Mouse (Mus musculus) midbrain, embryonic 12.5 days (tissue): ENCODE measurements around the gene Dock2. TPM values are rescaled to one million over a fixed set of nuclear protein-coding genes. Genes with fewer than 3 reads are reported as not detected.

Experiments
- ATAC-seq: fragments of 200-750 bp; cut with Nextera tagmentation; 2 replicates; pipeline ENCODE4 v1.8.0; 2017; ENCODE audit warnings: low read depth, moderate TSS enrichment, moderate library complexity; ENCODE audit not compliant: low FRiP score
- H3K27ac ChIP-seq: fragments of 300-500 bp; sonication (generic); replicated peaks from 2 replicates; pipeline ENCODE4 v1.5.1; 2016; ENCODE audit warnings: mild to moderate bottlenecking
- H3K27me3 ChIP-seq: fragments of 300-500 bp; sonication (generic); 2 replicates; pipeline ENCODE4 v1.6.1; 2016; ENCODE audit warnings: mild to moderate bottlenecking
- H3K36me3 ChIP-seq: fragments of 300-500 bp; sonication (generic); 2 replicates; pipeline ENCODE4 v1.6.1; 2016
- H3K4me1 ChIP-seq: fragments of 300-500 bp; sonication (generic); 2 replicates; pipeline ENCODE4 v1.6.1; 2016
- H3K4me2 ChIP-seq: fragments of 300-500 bp; sonication (generic); replicated peaks from 2 replicates; pipeline ENCODE4 v1.6.1; 2016; ENCODE audit warnings: mild to moderate bottlenecking, moderate library complexity
- H3K4me3 ChIP-seq: fragments of 300-500 bp; sonication (generic); 2 replicates; pipeline ENCODE4 v1.5.1; 2016; ENCODE audit warnings: mild to moderate bottlenecking
- H3K9ac ChIP-seq: fragments of 300-500 bp; sonication (generic); replicated peaks from 2 replicates; pipeline ENCODE4 v1.6.1; 2016; ENCODE audit warnings: mild to moderate bottlenecking, moderate library complexity
- H3K9me3 ChIP-seq: fragments of 300-500 bp; sonication (generic); 2 replicates; pipeline ENCODE4 v1.6.1; 2016; ENCODE audit warnings: mild to moderate bottlenecking
- WGBS: fragments of 180-500 bp; shearing (Covaris S2); methylation state at CpG from one replicate; pipeline ENCODE4 v1.1.7; 2016; 5-methylcytosine and 5-hydroxymethylcytosine counted together
- polyA plus RNA-seq: library from polyadenylated mRNA; unstranded; fragments of >200 nt; fragmentation: Nextera tagmentation; extraction: Ambion mirVana; gene quantifications from 2 replicates; pipeline ENCODE4 v1.2.1, GENCODE M21; 2016

The Dock2 gene
- polyA plus RNA-seq, 1 experiment from 2014 or later = 1.1 TPM

DNA sequence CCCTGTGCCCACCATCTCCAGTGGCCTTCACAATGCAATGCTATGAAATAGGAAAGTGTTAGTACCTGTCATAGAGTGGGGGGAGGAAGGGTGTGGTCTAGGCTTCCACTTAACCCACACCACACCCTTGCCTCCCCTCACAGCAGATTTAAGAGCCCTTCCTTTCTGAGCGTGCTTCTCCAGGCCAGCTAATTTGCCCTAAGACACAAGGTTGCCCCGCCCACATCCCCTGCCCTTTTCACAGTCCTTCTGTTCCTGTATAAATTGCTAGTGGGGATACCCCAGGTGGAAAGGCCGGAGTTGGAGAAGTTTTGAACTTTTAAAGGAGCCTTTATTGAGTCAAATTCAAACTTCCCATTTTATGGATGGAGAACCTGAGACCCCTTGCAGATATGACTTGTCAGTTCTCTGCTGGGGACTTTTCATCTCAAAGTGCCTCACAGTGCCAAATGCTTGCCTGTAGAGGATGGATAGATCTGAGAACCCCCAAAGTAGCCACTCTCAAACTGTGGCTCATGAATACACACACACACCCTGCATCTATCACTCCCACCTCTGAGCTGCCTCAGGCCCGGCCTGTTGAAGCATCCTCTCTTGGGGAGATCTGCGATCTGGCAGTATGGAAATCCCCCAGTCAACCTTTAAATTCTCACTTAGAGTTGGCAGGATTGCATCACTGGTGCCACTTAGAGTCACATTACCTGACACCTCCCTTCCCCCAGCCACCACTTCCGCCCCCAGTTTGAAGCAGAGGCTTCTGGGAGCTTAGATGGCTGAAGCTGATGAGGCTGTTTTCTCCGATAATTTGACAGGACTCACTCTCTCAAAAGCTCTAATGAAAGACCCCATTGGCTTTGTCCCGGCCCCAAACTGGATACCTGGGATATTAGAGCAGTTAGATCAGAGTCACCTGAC lies 919 bp downstream of the Dock2 start:
- ATAC-seq = no peak
- no peak overlapping the region for H3K4me2 ChIP-seq
- no peaks in the 10 kb centered on the region for H3K9me3 ChIP-seq
- no peak overlapping the region for H3K27ac ChIP-seq
- H3K36me3 ChIP-seq = no peaks in the 10 kb centered on the region
- no peak overlapping the region for H3K4me3 ChIP-seq
- no peak overlapping the region for H3K9ac ChIP-seq
- H3K27me3 ChIP-seq = no peaks in the 10 kb centered on the region
- 78% methylated on average over 8 of the region's 8 CpGs for WGBS
- H3K4me1 ChIP-seq = no peaks in the 10 kb centered on the region

DNA sequence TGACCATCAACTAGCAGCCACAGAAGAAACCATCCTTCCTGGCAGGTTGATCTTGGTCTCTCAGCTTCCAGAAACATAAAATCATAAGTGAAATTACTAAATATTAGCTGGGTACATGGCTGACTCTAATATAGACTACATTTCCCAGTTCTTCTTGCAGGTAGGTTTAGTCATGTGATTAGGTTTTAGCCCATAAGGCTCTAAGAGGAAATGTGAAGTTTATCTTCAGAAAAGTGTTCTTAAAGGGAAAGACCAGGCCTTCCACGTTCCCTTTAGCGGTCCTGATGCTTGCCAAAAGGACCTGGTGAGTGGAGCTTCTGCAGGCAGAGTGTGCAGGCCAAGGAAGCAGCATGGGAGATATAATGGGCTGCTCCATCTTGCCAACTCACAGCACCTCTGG lies 2.9 kb downstream of the Dock2 start:
- WGBS = 90% methylated on average over 2 of the region's 2 CpGs
- no peaks in the 10 kb centered on the region for H3K9me3 ChIP-seq
- H3K4me2 ChIP-seq = no peak overlapping the region
- H3K27ac ChIP-seq = no peak overlapping the region
- H3K9ac ChIP-seq = no peak overlapping the region
- H3K4me1 ChIP-seq = no peaks in the 10 kb centered on the region
- ATAC-seq = no peak
- no peaks in the 10 kb centered on the region for H3K36me3 ChIP-seq
- no peaks in the 10 kb centered on the region for H3K27me3 ChIP-seq
- H3K4me3 ChIP-seq = no peak overlapping the region

DNA sequence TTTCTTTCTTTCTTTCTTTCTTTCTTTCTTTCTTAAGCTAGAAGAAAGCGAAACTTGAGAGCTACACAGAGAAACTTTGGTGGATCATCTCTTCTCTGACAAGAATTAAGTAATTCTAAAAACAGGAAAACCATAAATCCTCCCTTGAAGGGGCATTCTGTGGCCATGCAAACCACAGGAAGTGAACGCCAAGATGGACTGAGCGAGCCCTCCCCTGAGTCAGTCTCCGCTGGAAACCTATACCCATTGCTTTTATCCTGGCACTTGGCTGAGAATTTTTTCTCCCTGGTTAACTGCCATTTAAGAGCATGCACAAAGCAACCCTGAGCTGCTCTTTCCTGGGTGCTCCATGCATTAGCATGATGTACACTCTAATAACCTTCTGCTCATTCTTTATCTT lies 3.7 kb downstream of the Dock2 start:
- Histone ChIP-seq H3K36me3 (no peaks in the 10 kb centered on the region), H3K27ac (no peak overlapping the region), H3K9ac (no peak overlapping the region), H3K4me3 (no peak overlapping the region), H3K4me2 (no peak overlapping the region), H3K27me3 (no peaks in the 10 kb centered on the region), H3K9me3 (no peaks in the 10 kb centered on the region), H3K4me1 (no peaks in the 10 kb centered on the region)
- ATAC-seq = no peak
- 92% methylated on average over 4 of the region's 4 CpGs for whole genome bisulfite sequencing

DNA sequence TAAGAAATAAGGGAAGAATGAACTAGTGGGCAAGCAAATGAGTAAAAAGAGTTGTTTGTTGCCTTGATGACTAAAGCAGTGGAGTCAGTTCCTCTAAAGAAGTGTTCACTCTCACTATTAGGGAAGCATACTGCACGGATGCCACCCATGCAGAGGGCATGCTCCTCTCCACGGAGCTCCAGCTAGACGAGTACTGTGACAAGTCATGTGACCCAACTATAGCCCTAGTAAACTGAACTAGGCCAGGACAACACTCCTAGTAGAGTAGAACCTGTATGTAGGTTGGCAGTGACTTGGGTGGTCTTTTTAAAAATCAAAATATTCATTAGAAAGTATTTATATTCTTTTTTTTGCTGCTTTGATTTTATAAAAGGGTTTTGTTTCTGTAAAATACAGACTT lies 5.3 kb downstream of the Dock2 start:
- WGBS = 86% methylated on average over 3 of the region's 3 CpGs
- Histone ChIP-seq H3K9ac (no peak overlapping the region), H3K36me3 (no peaks in the 10 kb centered on the region), H3K4me3 (no peak overlapping the region), H3K4me2 (no peak overlapping the region), H3K27me3 (no peaks in the 10 kb centered on the region), H3K4me1 (no peaks in the 10 kb centered on the region), H3K9me3 (no peaks in the 10 kb centered on the region), H3K27ac (no peak overlapping the region)
- ATAC-seq = no peak

DNA sequence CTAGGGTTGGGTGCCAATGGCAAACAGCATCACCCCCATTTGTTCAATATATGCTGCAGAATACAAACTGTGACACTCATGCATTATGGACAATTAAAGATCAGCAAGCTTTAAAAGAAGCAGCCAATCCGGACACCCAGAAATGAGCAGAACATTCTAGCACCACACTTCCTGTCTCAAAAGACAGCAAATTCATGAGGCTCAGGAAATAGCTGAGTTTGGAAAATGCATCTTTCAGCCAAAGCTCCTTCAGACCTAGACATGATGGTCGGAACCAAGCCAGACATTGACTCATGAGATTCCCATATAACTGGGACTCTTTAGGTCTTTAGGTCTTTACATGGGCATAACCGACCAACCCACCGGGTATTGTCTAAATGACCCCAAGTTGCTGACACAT lies 6.2 kb downstream of the Dock2 start:
- H3K4me1 ChIP-seq = no peaks in the 10 kb centered on the region
- no peaks in the 10 kb centered on the region for H3K27me3 ChIP-seq
- H3K9me3 ChIP-seq = no peaks in the 10 kb centered on the region
- H3K36me3 ChIP-seq = no peaks in the 10 kb centered on the region
- 94% methylated on average over 4 of the region's 4 CpGs for WGBS
- H3K4me3 ChIP-seq = no peak overlapping the region
- H3K27ac ChIP-seq = no peak overlapping the region
- ATAC-seq = no peak
- H3K9ac ChIP-seq = no peak overlapping the region
- H3K4me2 ChIP-seq = no peak overlapping the region

DNA sequence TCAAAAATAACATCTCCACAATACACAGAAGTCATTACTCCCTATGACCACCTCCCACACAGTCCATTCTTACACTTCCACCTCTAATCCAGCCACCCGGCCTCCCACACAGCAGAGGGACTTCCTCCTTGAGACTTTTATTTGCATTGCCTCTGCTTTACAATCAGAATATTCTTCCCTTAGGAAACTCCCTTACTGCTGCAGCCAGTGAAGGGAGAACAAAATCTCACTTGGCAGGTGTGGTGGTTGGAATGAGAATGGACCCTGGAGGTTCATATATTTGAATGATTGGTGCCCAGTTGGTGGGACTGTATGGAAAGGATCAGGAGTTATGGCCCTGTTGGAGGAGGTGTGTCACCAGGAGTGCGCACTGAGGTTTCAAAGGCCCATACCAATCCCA lies 7.6 kb downstream of the Dock2 start:
- H3K9me3 ChIP-seq = no peaks in the 10 kb centered on the region
- no peaks in the 10 kb centered on the region for H3K4me1 ChIP-seq
- H3K4me2 ChIP-seq = no peak overlapping the region
- 78% methylated on average over 2 of the region's 2 CpGs for WGBS
- no peaks in the 10 kb centered on the region for H3K27me3 ChIP-seq
- no peak overlapping the region for H3K27ac ChIP-seq
- no peak overlapping the region for H3K4me3 ChIP-seq
- no peak overlapping the region for H3K9ac ChIP-seq
- no peak for ATAC-seq
- H3K36me3 ChIP-seq = no peaks in the 10 kb centered on the region

DNA sequence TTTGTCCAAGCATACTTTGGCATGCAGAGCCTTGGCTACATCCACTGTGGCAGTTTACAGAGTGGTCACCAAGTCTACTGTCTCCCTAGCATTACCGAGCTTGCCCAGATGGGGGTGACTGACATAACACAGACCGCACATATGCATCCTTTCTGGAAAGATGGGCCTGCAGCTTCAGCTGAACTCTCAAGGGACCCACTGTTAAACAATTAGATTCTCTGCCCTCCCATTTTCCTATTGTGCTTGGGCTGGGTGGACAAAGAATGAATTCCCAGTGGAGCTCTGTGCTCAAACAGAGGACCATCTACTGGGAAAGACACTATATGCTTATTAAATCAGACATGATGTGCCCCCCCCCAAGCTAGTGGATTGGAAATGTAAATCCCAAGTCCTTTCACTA lies 9.1 kb downstream of the Dock2 start:
- Histone ChIP-seq H3K4me2 (no peak overlapping the region), H3K9me3 (no peaks in the 10 kb centered on the region), H3K36me3 (no peaks in the 10 kb centered on the region), H3K4me1 (no peaks in the 10 kb centered on the region), H3K27me3 (no peaks in the 10 kb centered on the region), H3K9ac (no peak overlapping the region), H3K4me3 (no peak overlapping the region), H3K27ac (no peak overlapping the region)
- no peak for ATAC-seq
- 67% methylated on average over 2 of the region's 2 CpGs for WGBS

DNA sequence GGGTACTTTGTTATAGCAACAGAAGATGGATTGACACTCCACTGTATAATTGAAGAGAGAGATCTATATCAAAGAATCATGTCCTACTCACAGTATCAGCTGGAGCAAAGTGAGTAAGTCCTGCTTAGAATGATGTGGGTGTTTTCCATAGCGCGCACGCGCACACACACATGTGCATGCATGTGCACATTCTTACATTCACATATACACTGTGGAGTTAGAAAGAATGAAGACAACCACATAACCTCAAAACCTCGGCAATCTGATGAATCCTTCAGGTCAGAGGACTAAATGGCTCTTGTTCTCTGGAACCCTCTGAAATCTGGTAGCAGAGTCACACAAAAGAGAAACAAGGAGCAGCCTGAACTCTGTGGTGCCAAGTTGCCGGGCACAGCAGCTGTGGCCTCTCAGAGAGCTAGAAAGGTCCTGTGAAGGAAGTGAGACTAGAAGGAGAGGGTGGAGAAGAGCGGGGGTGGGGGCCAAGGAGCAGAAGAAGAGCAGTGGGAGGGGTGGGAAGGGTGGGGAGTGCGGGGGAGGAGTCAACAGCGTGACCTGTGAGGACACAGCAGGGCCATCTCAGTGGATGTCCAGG lies 10.3 kb downstream of the Dock2 start:
- Histone ChIP-seq H3K4me2 (no peak overlapping the region), H3K4me1 (no peaks in the 10 kb centered on the region), H3K4me3 (no peak overlapping the region), H3K9ac (no peak overlapping the region), H3K27me3 (no peaks in the 10 kb centered on the region), H3K27ac (no peak overlapping the region), H3K9me3 (no peaks in the 10 kb centered on the region), H3K36me3 (no peaks in the 10 kb centered on the region)
- ATAC-seq = no peak
- WGBS = 91% methylated on average over 9 of the region's 9 CpGs

DNA sequence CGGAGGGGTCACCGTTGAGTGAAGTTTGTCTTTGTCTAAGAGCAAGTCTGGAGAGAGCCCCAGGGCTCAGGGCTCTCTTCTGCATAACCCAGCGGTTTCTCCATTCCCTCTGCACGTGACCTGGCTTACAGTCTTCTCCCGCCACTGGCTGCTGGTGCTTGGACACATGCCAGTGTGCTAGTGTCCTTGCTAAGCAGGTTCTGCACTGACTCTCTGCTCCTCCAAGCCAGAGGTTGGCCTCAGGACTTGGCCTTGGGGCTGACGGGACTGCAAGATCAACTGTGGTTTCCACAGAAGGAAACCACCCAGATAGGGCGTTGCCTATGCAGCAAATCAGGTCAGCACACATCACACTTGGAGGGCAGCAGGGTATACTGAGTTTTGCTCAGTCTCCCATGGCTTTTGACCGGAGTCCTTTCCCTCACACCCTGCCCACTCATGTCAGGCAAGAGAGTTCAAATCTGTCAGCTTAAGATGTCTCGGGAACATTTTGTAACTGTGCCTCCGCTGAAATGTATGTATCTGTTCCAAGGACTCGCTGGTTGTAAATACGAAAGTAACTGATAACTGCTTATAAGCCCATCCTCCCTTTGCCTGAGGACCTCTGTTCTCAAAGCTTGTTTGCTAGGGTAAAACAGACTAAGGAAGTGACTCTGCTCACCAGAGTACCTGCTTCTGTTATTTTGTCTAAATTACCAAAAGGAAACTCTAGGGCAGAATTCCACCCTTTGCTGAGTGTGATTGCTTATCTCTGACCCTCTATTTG lies 12.3 kb downstream of the Dock2 start:
- H3K9ac ChIP-seq = no peak overlapping the region
- no peak for ATAC-seq
- WGBS = 67% methylated on average over 12 of the region's 12 CpGs
- no peak overlapping the region for H3K4me3 ChIP-seq
- H3K27me3 ChIP-seq = no peaks in the 10 kb centered on the region
- H3K9me3 ChIP-seq = no peaks in the 10 kb centered on the region
- no peaks in the 10 kb centered on the region for H3K4me1 ChIP-seq
- H3K4me2 ChIP-seq = no peak overlapping the region
- no peaks in the 10 kb centered on the region for H3K36me3 ChIP-seq
- no peak overlapping the region for H3K27ac ChIP-seq

DNA sequence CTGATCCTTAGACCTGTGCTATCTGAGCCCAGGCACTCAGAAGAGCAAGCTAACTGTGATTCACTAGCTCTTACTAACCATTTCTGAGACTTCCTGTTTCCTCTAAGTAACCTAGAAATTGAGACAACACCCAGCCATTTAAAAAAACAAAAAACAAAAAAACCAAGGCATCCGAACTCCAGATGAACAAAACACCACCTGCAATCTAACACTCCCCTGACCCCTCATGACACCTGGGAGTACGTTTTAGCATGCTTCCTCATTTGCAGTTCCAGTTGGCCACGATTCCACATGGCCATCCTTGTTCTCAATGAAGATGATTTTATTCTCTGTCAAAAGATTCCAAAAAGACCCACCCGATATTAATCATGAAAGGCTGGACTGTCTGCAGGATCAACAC lies 13.0 kb downstream of the Dock2 start:
- H3K27ac ChIP-seq = no peak overlapping the region
- no peaks in the 10 kb centered on the region for H3K36me3 ChIP-seq
- H3K4me2 ChIP-seq = no peak overlapping the region
- no peaks in the 10 kb centered on the region for H3K9me3 ChIP-seq
- H3K27me3 ChIP-seq = no peaks in the 10 kb centered on the region
- 70% methylated on average over 4 of the region's 4 CpGs for WGBS
- ATAC-seq = no peak
- H3K9ac ChIP-seq = no peak overlapping the region
- no peaks in the 10 kb centered on the region for H3K4me1 ChIP-seq
- H3K4me3 ChIP-seq = no peak overlapping the region

DNA sequence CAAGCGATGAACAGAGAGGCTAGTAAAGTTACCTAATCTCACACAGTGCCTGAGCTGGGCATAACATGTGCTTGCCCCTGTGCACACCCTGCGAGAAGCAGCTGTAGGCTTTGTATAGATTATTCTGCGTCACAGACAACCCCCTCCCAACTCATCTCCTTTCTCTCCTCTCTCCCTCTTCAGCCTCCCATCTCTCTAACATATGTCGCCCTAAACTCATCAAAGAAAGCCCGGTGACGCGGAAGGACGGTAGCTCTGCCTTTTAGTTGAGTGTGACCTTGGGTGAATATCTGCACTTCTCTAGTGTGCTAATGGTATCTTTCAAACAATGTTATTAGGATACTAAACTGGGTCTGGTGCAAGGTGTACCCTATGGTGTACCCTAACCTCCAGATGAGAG lies 13.7 kb downstream of the Dock2 start:
- Histone ChIP-seq H3K27me3 (no peaks in the 10 kb centered on the region), H3K4me3 (no peak overlapping the region), H3K27ac (no peak overlapping the region), H3K4me2 (no peak overlapping the region), H3K9me3 (no peaks in the 10 kb centered on the region), H3K4me1 (no peaks in the 10 kb centered on the region), H3K9ac (no peak overlapping the region), H3K36me3 (no peaks in the 10 kb centered on the region)
- no peak for ATAC-seq
- 82% methylated on average over 8 of the region's 8 CpGs for WGBS

DNA sequence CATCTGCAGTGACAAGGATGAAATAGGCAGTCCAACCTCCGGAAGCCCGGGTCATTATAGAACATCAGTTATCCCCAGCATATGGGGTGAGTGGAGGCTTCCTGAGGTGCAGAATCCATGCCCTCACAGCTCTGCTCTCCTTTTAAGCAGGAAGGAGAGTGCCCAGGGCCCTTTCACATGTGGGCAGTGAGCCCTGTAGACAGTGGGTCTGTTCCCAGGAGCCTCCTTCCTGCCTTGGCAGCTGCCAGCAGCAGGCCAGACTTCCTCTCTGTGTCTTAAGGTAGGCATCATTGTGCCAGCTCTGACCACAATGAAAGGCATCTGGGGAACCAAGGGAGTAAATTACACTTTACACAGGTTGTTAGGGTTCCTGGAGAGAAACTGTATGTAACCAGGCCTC lies 14.3 kb downstream of the Dock2 start:
- no peak overlapping the region for H3K9ac ChIP-seq
- H3K36me3 ChIP-seq = no peaks in the 10 kb centered on the region
- H3K4me3 ChIP-seq = no peak overlapping the region
- no peak overlapping the region for H3K27ac ChIP-seq
- no peak for ATAC-seq
- no peak overlapping the region for H3K4me2 ChIP-seq
- H3K4me1 ChIP-seq = no peaks in the 10 kb centered on the region
- H3K9me3 ChIP-seq = no peaks in the 10 kb centered on the region
- H3K27me3 ChIP-seq = no peaks in the 10 kb centered on the region
- WGBS = 97% methylated on average over 2 of the region's 2 CpGs
